Mouse (Mus musculus): ENCODE measurements around the gene Camta1.

Gene Camta1

DNA sequence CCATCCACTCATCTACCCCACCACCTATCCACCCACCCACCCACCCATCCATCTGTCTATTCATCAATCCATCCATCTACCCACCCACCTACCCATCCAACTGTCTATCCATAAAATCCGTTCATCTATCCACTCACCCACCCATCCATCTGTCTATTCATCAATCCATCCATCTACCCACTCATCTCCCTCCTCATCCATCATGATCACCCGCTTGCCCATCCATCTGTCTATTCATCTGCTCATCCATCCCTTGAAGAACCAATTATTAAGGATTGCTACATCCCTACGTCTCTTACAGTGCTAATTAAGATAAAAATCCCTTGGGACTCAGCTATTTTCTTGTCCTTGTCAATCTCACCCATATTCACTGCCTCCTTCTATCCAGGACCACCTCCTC, 742.8 kb downstream of the Camta1 start:
- DNase-seq (ENCODE audit: low spot score in 2 of 2), result no peak

DNA sequence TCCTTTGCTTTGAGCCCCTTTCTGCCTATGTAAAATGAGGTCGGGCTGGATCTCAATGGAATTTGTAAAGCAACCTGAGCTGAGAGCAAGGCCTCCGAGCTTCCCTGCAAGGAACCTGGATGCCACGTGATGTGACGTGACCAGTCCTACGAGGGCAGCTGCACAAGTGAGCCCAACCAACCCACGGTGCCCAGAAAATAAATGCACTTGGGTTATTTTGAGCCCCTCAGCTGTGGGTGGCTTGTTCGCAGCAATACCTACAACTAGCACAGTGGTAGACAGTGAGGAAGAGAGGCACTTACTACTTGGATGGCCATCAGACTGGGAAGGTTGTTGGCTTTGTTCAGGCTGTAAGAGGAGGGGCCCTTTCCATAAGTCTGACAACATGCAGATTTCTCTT, 747.1 kb downstream of the Camta1 start:
- DNase-seq (ENCODE audit: low spot score in 2 of 2), result no peak

DNA sequence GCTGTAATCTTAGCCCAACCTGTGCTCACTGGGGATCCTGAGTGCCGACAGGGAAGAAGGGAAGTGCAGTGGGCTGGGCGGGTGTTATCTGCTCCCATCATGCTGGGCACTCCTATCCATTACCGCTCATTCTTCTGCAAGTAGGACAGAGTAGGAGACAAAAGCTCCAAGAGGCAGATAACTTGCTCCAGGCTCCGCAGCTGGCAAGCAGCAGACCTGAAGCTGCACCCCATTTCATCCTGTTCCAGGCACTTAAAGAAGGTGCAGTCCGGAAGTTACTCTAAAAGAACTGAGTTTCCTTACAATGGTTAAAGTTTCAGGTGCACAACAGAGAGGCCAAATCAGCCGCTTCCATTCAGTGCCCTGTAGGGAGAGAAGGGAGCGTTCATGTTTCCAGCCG, 750.5 kb downstream of the Camta1 start:
- no peak for DNase-seq (ENCODE audit: low spot score in 2 of 2)

DNA sequence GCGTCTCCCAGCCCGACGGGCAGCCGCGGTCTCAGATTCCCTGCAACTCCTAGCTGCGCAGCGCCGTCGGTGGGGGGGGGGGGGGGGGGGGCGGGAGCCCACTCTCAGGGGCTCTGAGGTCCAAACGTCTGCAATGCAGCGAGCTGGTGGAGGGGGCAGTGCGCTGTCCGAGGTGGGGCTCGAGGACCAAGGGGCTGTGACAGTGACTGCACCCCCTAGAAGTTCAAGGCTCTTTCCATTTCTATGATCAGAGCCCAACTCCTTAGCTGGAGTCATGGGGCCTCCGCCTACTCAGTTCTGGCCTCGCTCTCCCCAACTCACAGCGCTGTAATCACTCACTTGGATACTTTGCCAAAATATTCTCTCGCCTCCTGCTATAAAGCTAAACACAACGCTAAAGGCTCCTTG, 752.8 kb downstream of the Camta1 start:
- DNase-seq (ENCODE audit: low spot score in 2 of 2), result no peak

DNA sequence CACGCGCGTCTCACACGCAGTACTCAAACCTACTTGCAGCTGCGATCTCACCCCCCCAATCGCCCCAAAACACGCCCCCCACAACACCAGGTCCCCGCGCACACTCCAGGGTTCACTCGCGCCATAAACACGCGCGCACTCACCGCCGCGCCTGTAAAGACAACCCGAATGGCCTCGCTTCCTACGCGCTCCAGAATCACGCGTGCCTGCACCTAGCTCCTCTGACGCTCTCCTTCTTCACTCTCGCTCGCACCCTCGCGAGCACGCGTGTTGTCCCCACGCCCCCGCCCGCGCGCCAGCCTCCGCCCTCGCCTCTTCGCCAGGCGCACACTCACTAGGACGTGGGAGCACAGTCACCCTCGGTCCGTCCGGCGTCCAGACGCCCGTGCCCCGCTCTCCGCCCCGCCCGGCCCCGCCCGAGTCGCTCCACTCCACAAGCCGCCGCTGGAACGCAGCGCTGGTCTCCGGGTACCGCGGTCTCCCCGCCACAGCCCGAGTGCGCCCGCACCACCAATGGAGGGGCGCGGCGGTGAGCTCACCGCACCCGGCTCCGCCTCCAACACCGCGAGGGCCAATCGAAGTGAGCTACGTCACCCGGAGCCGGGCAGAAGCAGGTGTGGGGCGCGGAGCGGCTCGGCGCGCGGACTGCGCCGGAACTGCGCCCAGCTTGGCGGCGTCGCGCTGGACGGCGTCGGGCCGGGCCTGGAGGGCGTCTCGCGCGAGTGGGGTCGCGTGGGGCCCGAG, 753.5 kb downstream of the Camta1 start:
- DNase-seq (ENCODE audit: low spot score in 2 of 2), result peak; percentile 19 to 48

DNA sequence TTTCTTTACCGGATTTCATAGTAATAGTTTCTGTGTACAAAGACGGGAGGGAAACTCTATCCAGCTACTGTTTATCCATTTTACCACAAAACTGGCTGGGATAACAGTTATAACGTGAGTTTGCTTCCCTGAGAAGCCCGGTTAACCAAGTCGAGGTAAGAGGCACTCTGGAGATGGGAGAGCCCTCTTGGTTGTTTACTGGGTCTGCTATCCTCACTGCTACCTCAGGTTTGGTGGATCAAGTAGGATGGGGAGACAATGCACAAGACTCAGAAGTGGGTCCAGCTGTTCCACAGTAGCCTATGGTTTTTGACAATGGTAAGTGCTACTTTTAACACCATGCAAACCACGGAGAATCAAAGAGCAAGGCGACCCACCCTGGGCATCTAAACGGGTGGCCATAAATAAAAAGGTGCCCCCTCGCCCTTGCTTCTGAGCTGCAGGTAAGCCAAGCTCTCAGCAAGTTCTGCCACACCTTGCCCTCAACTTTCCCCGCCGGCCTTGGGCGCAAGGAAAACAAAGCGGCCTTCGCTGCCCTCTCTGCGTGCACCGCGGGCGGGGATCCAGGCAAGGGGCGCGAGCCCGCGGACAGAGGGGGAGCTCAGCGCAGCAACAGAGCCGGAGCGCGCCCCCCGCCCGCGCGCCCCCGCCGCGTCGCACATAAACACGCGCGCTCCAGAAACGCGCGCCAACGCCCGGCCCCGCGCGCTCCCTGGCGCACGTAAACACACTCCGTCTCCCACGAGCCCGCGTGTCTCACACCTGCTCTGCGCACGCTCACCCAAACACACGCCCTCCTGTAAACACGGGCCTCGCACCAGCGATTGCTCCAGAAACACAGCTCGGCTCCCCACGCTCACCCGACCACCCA, 754.3 kb downstream of the Camta1 start:
- DNase-seq (ENCODE audit: low spot score in 2 of 2), result no peak

DNA sequence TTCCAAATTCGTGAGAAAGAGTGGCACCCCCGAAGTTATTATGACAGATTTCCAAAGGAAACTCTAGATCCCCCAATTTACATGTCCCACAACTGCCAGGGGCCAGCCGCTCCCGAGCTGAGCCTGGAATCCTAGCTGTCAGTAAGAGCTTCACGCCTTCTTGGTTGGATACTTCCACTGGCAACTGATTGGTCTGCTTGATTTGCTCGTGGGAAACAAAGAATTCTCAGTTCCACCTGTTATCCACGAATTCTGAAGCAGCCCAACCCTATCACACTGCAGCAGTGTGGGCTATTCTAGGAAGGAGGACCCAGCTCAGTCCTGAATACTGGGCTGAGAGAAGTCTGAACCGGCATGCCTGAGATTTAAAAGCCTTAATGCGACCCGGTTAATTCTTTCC, 755.2 kb downstream of the Camta1 start:
- DNase-seq (ENCODE audit: low spot score in 2 of 2), result no peak

DNA sequence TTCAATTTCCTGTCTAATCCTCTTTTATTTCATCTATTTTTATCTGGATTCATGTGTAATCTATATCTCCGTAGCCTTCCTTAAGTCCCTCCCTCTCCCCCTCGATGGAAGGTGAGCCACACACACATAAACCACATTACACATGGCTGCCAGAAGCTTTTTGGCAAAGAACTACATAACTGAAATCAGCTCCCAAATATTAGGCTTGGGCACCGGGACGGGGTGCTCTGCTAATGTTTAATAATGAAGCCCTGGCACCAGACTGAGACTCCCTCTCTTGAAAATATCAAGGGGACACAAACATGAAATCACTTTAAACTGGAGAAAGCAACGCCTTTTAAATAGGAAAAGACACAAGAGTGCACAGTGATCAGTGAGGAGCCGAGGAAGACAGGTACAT, 755.8 kb downstream of the Camta1 start:
- DNase-seq (ENCODE audit: low spot score in 2 of 2), result no peak

DNA sequence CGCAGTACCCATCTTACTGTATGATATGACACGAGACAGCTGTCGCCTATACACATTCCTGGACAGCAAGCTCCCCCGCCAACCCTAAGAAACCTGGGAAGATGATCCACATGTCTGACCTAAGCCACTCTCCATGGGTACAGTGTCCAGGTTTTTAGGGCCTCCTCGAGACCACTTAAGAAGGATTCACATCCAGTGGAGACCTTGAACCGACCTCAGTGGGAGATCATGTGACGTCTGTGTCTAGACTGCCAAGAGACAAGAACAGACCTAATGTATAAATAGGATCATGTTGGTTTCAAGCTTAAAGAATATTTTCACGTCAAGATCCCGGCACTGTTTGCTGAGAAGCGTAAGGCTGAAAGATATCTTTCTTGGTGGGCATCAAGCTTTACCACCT, 757.5 kb downstream of the Camta1 start:
- DNase-seq (ENCODE audit: low spot score in 2 of 2), result no peak

DNA sequence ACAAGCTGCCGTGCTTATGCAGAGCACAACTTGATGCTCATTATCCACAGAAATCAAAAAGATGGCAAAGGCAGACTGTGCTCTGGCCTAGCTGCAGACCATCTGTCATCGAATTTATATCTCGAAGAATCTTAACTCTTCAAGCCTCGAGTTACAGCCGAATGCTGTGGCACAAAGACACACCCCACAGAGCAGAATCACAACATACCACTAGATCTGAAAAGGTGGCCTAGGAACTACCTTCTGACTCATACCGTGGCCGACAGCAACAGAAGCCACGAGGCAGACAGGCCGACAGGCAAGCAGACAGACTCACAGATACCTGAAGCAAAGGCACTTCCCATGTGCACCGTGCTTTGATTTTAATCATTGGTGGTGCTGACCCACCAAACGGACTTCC, 758.0 kb downstream of the Camta1 start:
- no peak for DNase-seq (ENCODE audit: low spot score in 2 of 2)

DNA sequence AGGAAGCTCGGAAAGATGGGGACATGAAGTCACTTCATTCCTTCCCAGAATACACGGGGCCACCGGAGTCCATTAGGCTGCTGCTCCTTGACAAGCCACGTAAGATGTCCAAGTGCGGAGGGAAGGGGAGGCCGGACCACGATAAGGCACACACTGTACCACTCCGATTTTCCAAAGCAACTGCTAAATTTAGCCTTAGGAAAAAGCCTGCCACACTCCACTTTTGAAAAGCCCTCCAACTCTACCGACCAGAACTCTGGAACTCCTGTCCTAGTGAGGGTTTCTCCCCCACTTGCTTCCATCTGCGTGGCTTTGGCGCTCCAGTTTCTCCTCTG, 764.6 kb downstream of the Camta1 start:
- no peak for DNase-seq (ENCODE audit: low spot score in 2 of 2)

DNA sequence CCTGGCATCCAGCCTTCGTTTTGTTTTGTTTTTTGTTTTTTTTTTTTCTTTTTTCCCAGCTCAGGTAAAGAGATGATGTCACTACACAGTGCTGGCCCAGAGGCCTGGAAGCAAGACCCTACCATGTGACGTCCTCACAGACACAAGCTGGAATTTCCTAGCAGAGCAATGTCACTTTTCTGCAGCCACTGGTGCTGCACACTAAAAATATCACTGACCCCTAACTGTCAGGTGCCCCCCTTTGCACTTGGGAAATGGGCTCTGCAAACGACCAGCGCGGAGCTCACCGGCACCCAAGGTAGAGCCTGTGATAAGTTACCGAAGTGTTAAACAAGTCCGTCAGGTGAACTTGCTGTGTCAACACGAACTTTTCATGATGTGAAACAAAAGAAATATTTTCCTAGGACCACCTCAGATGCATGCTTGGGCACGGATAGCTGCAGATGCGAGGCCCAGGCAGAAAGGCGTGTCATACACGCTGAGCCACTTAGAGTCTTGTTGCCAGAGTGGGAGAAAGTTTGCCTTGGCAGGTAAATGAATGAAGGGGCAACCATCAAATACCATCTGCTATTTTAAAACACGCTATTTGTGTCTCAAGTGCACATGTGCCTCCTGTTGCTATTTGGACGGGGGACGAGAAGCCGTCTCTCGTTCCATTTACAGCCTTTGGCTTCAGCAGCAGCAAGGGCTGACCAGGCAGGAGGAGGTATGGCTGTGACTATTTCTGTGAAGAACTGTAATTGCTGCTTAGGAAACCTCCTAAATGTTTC, 765.2 kb downstream of the Camta1 start:
- DNase-seq (ENCODE audit: low spot score in 2 of 2), result no peak

DNA sequence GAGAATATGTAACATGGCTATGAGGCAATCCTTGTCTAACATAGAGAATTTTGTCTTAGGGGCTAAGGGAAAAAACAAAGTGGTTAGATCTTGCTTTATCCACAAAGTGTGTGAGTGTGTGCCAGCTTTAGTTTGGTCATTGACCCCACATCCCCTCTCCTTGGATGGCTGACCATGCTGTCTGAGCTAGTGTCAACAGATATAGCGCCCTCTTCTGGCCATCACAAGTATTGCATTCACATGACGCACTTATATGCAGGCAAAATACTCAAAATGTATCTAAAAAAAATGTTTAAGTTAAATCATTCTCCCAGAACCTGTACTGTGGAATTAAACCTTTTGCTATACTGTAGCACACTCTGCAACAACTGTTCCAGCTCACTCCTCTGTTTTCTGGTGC, 766.5 kb downstream of the Camta1 start:
- peak in 1 of 2 experiments; percentile 30 for DNase-seq (ENCODE audit: low spot score in 2 of 2)

DNA sequence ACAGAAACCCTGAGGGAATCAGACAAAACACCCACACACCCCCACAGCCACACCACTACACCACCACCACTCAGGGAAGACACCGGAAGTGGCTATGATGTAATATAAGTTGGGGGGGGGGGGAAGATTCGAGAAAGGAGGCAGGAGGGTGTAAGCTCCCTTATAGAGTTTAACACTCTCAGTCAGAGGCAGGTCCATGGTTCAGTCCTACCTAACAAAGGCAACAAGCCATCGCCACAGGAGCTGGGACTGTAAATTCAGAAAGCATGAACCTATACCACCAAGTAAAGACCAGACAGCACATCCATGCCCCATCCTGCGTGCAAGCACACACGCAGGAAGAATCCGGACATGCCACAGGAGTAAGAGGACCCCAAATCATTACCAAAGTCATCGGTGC, 772.4 kb downstream of the Camta1 start, which contains the start of gene Gm13090:
TSS of gene Gm13090 (plus strand) at position 301 of the 400 bp plus-strand sequence.
- DNase-seq (ENCODE audit: low spot score in 2 of 2), result no peak

DNA sequence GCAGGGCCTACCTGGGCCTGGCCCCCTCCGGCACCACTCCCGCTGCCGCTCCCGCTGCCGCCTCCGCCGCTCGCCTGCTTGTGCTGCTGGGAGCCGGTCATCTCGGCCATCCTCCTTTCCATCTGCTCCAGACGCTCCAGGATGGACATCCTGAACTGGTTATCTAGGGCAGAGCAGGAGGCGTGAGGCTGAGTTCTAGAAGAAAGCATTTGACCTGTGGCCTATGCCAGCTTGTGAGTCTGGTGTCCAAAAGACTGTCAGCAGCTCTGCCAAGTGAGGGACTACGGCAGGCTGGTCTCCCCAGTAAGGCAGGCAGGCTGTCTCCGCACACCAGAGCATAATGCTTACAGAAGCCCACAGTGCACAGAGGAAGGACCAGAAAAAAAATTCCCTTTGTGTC, 772.9 kb downstream of the Camta1 start:
- no peak for DNase-seq (ENCODE audit: low spot score in 2 of 2)

DNA sequence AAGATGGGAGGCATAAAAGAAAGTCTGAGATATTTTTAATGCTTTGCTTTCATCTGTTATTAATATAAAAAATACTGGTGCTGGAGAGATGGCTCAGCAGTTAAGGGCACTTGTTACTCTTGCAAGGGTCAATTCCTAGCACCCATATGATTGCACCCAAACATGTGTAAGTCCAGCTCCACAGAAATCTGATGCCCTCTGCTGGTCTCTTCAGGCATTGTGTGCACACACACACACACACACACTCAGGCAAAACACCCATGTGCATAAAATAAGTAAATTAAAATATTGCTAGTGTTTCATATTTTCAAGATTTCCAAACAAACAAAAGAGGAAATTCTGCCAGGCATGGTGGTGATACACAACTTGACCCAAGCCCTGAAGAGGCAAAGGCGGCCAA, 774.3 kb downstream of the Camta1 start:
- no peak for DNase-seq (ENCODE audit: low spot score in 2 of 2)

DNA sequence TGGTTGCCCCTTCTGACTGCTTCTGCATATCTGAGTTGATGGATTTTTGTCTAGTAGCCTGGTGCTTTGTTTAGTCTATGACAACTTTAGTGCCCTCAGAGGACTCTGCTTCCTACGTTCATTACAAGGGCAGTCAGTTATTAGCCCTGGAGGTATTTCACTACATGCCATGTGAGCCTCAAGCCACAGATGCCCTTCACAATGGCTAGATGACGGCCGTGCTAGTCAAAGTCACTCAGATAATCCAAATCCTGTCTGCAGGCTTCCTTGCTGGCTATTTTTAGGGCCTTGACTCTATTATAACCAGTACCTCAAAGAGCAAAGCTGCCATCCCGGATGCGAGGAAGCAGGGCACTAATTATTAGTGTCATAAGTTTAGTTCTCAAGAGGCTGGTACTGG, 778.6 kb downstream of the Camta1 start:
- no peak for DNase-seq (ENCODE audit: low spot score in 2 of 2)

DNA sequence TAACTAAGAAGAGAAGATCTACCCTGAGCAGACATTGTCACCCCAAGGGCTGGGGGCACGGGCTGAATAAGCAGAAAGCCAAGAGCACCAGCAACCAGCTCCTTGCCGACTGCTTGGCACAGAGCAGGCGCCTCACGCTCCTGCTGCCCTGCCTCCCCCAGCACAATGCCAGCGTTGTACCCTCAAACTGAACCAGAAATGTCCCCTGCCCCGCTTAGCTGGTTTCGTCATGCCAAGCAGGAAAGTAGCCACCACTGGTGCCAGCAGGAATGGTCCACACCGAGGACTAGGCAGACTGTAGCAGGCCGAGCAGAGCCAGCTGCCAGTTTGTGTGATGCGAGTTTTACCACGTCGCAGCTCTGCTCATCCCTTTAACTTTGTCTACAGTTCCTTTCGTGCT, 779.7 kb downstream of the Camta1 start:
- DNase-seq (ENCODE audit: low spot score in 2 of 2), result no peak

DNA sequence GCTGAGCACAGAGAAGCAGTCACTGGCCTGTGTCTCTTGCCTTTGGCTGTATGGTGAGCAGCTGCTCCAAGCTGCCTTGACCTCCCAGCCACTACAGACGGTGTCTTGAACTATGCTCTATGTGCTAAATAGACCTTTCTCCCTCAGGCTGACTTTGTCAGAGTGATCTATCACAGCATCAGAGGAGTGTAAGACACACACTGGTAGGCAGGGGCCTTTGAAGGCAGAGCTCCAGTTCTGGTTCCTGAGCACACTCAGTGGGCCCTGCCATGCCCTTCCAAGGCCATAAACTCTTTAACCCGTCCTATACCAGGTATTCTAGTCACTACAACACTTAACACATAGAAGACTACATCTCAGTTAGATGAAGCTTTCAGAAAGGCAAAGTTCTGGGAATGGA, 780.3 kb downstream of the Camta1 start:
- DNase-seq (ENCODE audit: low spot score in 2 of 2), result no peak

DNA sequence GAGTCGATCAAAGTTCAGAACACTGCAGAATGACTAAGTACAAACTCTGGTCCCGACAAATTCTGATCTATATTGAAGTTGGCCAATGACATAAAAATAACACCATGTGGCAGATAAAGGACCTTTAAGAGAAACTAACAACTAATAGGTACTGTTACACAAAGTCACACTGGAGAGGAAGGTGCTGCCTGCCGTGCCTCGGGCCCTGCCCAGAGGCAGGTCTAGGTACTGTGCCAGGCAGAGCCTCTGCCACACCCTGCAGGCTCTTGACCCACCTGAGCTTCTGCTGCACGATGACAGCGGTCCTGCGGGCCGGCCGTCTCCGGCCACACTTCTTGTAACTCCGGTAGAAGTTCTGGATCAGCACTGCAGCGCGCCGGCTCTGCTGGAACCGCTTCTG, 786.9 kb downstream of the Camta1 start:
- no peak for DNase-seq (ENCODE audit: low spot score in 2 of 2)

DNA sequence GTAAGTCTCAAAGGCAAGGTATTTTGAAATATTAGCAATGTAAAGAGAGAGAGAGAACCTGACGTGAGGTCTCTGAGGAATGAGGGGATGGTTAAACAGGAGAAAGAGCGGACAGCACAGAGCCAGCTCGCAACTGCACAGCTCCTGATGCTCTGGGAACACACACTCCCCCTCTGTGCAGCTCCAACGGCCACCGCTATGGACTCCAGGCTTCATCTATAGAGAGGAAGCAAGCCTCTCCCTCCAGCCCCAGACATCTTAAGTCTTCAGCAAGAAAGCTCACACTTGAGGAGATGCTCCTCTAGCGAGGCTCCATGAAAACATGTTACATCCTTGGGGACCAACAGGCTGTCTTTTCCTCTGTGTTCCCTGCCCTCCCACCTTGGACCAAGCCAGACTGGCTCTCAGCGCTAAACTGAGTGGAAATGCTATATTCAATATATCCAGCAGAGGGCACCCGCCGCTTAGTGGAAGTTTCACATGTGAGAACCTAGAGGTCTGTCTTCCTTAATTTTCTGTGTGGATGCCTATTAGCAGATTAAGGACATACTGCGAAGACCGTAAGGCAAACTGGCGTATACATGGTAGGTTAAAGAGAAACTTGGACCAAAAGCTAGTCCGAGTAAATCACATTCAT, 788.5 kb downstream of the Camta1 start:
- peak; percentile 16 to 68 for DNase-seq (ENCODE audit: low spot score in 2 of 2)

DNA sequence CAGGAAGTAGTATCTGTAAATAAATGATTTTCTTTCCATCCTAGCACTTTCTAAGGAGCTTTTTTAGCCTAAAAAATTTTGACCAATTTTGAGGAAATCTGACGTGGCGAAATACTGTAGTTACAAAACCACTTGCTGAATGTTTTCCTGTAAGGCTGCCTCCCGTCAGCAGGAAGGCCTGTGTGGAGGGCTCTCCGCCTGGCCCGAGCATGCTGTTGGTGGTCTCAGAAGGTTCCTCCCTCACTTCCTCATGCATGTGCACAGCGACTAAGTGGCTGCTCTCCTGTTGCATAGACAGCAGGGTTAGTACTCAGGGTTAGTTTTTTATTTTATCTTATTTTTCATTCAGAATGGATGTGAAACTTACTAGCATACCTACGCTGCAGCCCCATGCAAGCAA, 790.7 kb downstream of the Camta1 start:
- no peak for DNase-seq (ENCODE audit: low spot score in 2 of 2)

All from thymus, postnatal 10 days (tissue).